Mouse (Mus musculus) embryonic facial prominence, embryonic 14.5 days (tissue): ENCODE results near the gene Pard3b. TPM values are rescaled to one million over a fixed set of nuclear protein-coding genes. Genes with fewer than 3 reads are reported as not detected.
A peak's percentile ranks its signal among the peaks of the same experiment; 100 is the strongest.

Source experiments
- ATAC-seq: fragments of 200-750 bp; cut with Nextera tagmentation; 2 replicates; pipeline ENCODE4 v1.8.0; 2017; ENCODE audit warnings: low read depth, moderate number of reproducible peaks, moderate TSS enrichment
- DNase-seq: peaks from one replicate; pipeline ENCODE4 v3.0.0-alpha.2; 2015; ENCODE audit warnings: low spot score
- H3K27ac ChIP-seq: fragments of 300-500 bp; sonication (generic); replicated peaks from 2 replicates; pipeline ENCODE4 v1.5.1; 2014; ENCODE audit warnings: low read depth, mild to moderate bottlenecking, low read length, moderate library complexity
- H3K27me3 ChIP-seq: fragments of 300-500 bp; sonication (generic); replicated peaks from 2 replicates; pipeline ENCODE4 v1.6.1; 2014; ENCODE audit warnings: low read length; ENCODE audit not compliant: control insufficient read depth, insufficient read depth
- H3K36me3 ChIP-seq: fragments of 300-500 bp; sonication (generic); 2 replicates; pipeline ENCODE4 v1.6.1; 2014; ENCODE audit warnings: low read length, mixed read lengths; ENCODE audit not compliant: control insufficient read depth, insufficient read depth
- H3K4me1 ChIP-seq: fragments of 300-500 bp; sonication (generic); 2 replicates; pipeline ENCODE4 v1.6.1; 2014; ENCODE audit warnings: antibody characterized with exemption, low read length; ENCODE audit not compliant: control insufficient read depth, insufficient read depth
- H3K4me2 ChIP-seq: fragments of 300-500 bp; sonication (generic); 2 replicates; pipeline ENCODE4 v1.6.1; 2014; ENCODE audit warnings: low read depth, mild to moderate bottlenecking, low read length, moderate library complexity, mixed read lengths
- H3K4me3 ChIP-seq: fragments of 300-500 bp; sonication (generic); 2 replicates; pipeline ENCODE4 v1.5.1; 2014; ENCODE audit warnings: low read depth, mild to moderate bottlenecking, low read length
- H3K9ac ChIP-seq: fragments of 300-500 bp; sonication (generic); 2 replicates; pipeline ENCODE4 v1.6.1; 2014; ENCODE audit warnings: low read depth, mild to moderate bottlenecking, low read length, moderate library complexity, mixed read lengths
- H3K9me3 ChIP-seq: fragments of 300-500 bp; sonication (generic); 2 replicates; pipeline ENCODE4 v1.6.1; 2016; ENCODE audit warnings: low read length; ENCODE audit not compliant: control insufficient read depth
- WGBS: fragments of 180-500 bp; shearing (Covaris S2); extraction: QIAGEN DNeasy Blood & Tissue Kit; methylation state at CpG from one replicate; pipeline ENCODE4 v1.1.7; 2014; 5-methylcytosine and 5-hydroxymethylcytosine counted together
- polyA plus RNA-seq: library from polyadenylated mRNA; unstranded; fragments of >200 nt; fragmentation: Nextera tagmentation; extraction: Ambion mirVana; gene quantifications from 2 replicates; pipeline ENCODE4 v1.2.1, GENCODE M21; 2014

Pard3b gene
- polyA plus RNA-seq, 1 experiment from 2014 or later, result 17.6 TPM

GRCm38 (mm10) chr1:62679466-62679865, 1040.8 kb downstream of the Pard3b start:
- no peaks in the 10 kb centered on the region for H3K36me3 ChIP-seq
- 76% methylated on average over 2 of the region's 2 CpGs for WGBS
- ATAC-seq (no peak), DNase-seq (no peak)
- no peaks in the 10 kb centered on the region for H3K27me3 ChIP-seq
- H3K27ac ChIP-seq, result no peak overlapping the region
- no peak overlapping the region for H3K4me3 ChIP-seq
- H3K4me2 ChIP-seq, result no peak overlapping the region
- H3K9me3 ChIP-seq, result peaks cover 4% of the 10 kb centered on the region; the same call in 1 of the 2 replicates
- H3K4me1 ChIP-seq, result peaks cover 7% of the 10 kb centered on the region; the same call in 1 of the 2 replicates
- H3K9ac ChIP-seq, result no peak overlapping the region

DNA sequence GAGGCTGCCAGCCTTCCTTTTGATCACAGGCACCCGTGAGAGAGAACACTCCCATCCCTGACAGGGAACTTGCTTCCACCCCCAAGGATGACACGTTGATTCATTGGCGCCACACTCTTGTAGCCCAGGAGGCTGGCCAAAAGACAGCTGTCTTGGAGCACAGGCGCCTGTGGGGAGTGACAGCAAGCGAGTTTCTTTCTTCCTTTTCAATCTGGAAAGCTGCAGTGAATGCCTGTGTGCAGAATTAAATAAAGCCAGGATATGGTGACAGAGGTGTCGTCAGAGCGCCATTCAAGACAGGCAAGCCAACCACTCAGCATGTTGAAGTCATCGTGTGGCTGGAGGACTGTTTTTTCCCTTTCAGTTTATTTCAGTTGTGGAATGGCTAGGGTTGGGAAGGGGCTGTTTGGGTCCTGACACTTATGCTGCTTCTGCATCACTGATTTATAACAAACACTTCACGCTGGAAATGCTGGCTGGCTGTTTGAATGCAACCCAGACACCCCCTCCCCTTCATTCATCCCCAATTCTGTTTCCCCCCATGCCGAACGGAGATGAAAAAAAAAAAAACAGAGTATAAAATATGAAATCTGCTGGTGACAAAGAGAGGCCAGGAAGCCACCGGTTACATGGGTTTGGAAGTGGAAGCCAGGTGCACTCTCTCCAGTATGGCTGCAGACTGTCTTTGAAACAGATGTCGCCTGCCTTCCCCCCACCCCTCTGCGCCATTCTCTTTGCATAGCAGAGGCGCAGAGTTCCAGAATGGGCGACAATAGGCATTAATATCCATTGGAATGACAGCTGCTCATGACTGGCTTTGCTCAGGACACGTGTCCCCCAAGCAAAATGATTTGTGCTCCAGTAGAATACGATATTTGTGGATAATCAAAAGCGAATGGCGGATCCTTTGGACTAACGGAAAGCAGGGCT, 1044.1 kb downstream of the Pard3b start:
- WGBS, result 64% methylated on average over 21 of the region's 21 CpGs
- Histone ChIP-seq H3K27ac (no peak overlapping the region), H3K4me1 (peaks cover 7% of the 10 kb centered on the region; the same call in 1 of the 2 replicates), H3K9ac (no peak overlapping the region), H3K27me3 (no peaks in the 10 kb centered on the region), H3K9me3 (peaks cover 1% of the 10 kb centered on the region; the same call in 1 of the 2 replicates), H3K36me3 (no peaks in the 10 kb centered on the region), H3K4me2 (no peak overlapping the region), H3K4me3 (no peak overlapping the region)
- peak; percentile 46 for DNase-seq
- ATAC-seq, result peak; percentile 47; the same call in 1 of the 2 replicates

DNA sequence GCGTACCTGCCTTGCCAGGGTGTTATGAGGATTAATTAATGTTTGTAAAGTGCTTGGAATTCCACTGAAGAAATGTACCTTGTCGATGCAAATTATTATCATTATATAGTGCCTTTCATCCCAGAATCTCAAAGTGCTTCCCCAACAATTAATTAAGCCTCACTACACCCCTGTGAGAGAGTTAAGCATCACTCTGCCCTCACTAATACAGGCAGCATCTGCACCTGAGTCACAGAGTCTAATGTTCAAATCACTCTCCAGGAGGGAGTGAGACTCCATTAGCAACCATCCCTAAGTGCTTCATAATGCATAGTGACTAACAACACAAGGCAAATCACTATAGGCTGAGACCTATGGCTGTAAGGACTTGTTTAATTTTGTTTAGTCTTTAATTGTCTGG, 1044.9 kb downstream of the Pard3b start:
- no peak for DNase-seq
- Histone ChIP-seq H3K9me3 (no peaks in the 10 kb centered on the region), H3K27me3 (no peaks in the 10 kb centered on the region), H3K4me3 (no peak overlapping the region), H3K4me2 (no peak overlapping the region), H3K4me1 (peaks cover 6% of the 10 kb centered on the region; the same call in 1 of the 2 replicates), H3K9ac (no peak overlapping the region), H3K36me3 (no peaks in the 10 kb centered on the region), H3K27ac (no peak overlapping the region)
- ATAC-seq, result no peak
- WGBS, result 86% methylated on average over 2 of the region's 2 CpGs

DNA sequence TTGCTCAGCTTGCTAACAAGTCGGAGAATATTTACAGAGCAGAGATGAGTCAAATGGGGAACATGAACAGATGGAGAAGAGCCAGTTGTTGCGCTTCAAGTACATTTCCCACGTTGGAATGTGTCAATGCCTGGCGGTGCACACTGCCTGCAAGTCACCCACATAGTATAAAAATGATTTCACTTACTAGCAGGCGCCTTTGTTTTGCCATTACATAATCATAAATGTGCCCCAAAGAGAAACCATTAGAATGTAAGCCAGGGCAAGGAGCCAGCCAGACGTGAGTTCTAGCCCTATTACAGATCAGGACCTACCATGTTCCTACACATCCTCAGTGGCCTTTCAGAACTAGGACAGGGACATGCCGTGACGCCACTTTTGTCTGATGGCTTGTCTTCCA, 1048.9 kb downstream of the Pard3b start:
- Histone ChIP-seq H3K36me3 (no peaks in the 10 kb centered on the region), H3K4me1 (no peaks in the 10 kb centered on the region), H3K9me3 (no peaks in the 10 kb centered on the region), H3K27me3 (no peaks in the 10 kb centered on the region), H3K4me2 (no peak overlapping the region), H3K4me3 (no peak overlapping the region), H3K9ac (no peak overlapping the region), H3K27ac (no peak overlapping the region)
- DNase-seq (peak; percentile 24), ATAC-seq (no peak)
- 68% methylated on average over 8 of the region's 8 CpGs for WGBS

DNA sequence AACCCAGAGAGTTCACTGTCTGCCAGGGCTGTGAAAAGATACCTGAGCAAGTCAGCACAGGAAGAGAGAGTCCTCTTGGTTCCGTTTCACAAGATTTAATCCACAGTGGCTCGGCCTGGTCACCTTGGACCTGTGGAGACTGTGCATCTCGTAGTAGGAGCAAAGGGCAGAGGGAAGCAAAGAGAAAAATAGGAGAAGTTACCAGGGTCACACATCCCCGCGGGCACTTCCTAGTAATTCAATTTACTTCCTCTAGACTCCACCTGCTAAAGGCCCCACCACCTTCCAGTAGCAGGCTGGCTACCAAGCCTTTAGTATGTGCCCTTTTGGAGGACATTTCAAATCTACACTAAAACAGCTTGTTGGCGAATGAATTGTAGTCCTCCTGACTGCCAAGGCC, 1052.6 kb downstream of the Pard3b start:
- no peak overlapping the region for H3K4me3 ChIP-seq
- H3K27ac ChIP-seq, result no peak overlapping the region
- H3K9ac ChIP-seq, result no peak overlapping the region
- no peak for ATAC-seq
- no peaks in the 10 kb centered on the region for H3K9me3 ChIP-seq
- H3K4me2 ChIP-seq, result no peak overlapping the region
- H3K27me3 ChIP-seq, result no peaks in the 10 kb centered on the region
- H3K36me3 ChIP-seq, result no peaks in the 10 kb centered on the region
- WGBS, result 78% methylated on average over 6 of the region's 6 CpGs
- no peaks in the 10 kb centered on the region for H3K4me1 ChIP-seq
- DNase-seq, result no peak
